Mouse (Mus musculus) fat pad, adult 2 months (tissue): ENCODE measurements at regions not wholly inside any gene's neighbourhood (a gene's known extent, or its start where the extent isn't known, plus 50 kb on each side); places are given as distances from the start of the nearest gene placed in this dataset.

Source experiments
- DNase-seq: peaks from one replicate; pipeline ENCODE4 v3.0.0-alpha.2; 2011; ENCODE audit warnings: low read depth, low spot score; ENCODE audit errors: extremely low read depth

DNA sequence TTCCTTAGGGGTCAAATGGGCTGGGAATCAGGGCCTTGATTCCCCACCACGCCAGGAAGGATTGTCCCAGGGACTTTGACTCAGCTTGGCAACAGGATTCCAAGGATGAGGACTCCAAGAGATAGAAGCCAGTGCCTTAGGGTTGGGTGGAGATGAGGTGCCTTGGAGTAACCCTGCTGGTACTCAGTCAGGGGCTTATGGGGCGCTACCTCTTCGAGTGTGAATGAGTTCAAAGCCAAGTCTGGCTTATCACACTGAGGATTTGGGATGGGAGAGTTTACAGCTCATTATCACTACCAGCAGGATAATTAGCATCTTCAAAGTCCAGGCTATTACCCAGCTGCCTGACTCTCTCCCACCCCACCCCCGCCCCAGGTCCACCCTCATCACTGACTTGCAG is 213.5 kb downstream of the Cdh26 start:
- DNase-seq, result no peak

DNA sequence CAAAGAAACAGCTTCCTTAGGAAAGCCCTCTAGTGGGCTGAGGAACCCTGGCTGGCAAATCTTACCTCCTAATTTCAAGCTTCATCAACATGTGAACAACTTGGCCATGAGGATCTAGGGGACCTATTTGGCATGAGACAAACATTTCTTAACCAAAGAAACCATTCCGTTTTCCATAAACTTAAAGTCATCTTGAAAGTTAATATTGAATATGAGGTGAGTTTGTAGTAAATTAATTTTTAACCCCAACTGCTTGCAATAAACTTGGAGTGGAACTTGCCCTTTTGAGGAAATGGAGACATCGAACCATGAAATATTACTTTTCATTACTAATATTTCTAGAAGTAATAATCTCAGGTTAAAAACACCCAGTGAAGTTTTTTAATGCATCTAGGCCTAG is 229.7 kb downstream of the Cdh26 start:
- DNase-seq, result no peak

GRCm38 (mm10) chr2:178662396-178662795 is 232.1 kb downstream of the Cdh26 start:
- no peak for DNase-seq

DNA sequence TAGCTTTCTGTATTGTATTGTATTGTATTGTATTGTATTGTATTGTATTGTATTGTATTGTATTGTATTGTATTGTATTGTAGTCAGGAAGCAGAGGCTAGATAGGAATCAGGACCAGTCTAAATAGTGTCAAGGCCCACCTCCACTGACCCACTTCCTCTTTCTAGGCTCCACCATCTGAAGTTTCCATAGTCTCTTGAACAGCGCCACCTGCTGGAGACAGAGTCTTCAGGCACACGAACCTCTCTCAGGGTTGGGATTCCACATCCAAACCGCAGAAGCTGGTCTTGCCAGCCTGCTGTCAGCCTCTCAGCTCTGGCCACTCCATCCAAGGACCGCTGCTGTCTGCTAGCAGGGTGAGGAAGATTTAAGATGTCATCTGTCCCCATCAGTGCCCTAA is 234.6 kb downstream of the Cdh26 start:
- no peak for DNase-seq

- no peak for DNase-seq
Measured at GRCm38 (mm10) chr2:178668451-178668850, 238.1 kb downstream of the Cdh26 start.

- DNase-seq, result no peak
Measured at GRCm38 (mm10) chr2:178670952-178671351, 240.6 kb downstream of the Cdh26 start.

GRCm38 (mm10) chr2:178673621-178674020 is 243.3 kb downstream of the Cdh26 start:
- no peak for DNase-seq

DNA sequence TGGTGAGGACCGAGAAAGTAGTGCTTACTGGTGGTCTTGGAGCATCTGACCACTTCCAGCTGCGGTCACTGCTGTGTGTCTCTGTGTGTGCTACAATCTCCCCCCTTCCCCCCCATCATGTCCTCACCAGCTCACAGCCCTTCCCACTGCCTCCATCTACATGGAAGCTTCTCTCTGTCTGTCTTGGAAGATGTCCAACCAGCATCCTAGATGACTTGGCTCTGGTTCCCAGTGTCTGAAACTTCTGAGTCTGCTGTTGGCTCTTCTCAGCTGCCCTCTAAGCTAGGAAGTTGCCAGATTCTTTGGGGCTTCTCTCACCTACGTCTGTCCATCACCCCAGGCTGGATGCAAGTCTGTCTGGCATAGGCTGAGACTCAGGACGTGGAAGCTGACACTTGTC is 244.3 kb downstream of the Cdh26 start:
- no peak for DNase-seq

DNA sequence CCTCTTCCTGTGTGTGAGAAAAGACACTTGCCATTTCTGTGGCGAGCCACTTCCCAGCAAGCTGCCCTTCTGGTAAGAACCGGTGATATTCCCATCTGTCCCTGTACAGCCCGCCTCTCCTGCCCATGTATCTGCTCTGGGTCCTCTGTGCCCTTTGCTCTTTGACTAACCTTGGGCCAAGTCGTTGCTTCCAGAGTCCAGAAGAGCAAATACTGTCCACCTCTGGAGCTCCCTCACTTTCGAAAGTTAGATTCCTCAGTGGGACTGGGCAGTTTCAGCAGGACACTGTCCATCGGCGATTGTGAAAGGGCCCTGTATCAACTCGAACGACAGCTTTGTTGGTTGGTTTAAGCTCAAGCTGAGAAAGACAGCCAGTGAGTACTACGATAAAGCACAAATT is 246.6 kb downstream of the Cdh26 start:
- DNase-seq, result no peak

DNA sequence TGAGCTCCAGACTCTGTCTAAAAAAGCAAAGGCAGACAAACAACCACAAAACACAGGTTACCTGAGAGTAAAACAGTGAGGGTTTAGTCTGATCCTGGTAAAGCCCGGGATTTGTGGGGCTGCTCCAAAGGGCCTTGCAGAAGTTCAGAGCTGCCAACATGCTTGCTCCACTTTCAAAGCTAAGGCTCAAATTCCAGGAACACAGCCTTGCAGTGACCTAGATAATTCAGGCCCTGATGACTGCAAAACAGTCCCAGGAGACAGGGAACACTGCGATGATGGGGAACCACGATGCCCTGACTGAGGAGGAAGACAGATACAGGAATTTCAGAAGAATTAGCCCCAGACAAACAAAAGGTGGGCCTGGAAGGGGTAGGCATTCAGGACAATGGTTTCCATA is 250.0 kb downstream of the Cdh26 start:
- DNase-seq, result no peak

- no peak for DNase-seq
Measured at GRCm38 (mm10) chr2:178684026-178684958, 254.0 kb downstream of the Cdh26 start.

DNA sequence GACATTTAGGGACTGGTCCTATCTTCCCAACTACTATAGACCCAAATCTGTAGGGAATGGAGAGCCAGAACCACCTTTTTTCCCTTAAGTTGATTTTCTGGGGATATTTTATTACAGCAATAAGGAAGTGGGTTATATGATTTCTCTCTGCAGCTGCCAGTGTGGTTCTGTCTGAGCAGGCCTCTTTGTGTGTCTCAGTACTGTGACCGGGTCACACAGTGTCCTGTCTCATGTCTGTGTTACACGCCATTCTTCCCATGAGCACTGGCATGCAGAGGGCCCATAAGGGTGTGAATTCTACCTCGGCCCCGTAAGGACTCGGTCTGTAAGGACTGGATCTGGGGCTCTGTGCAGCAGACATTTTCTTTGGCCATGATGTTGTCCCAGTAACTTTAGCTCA is 254.9 kb downstream of the Cdh26 start:
- DNase-seq, result no peak

DNA sequence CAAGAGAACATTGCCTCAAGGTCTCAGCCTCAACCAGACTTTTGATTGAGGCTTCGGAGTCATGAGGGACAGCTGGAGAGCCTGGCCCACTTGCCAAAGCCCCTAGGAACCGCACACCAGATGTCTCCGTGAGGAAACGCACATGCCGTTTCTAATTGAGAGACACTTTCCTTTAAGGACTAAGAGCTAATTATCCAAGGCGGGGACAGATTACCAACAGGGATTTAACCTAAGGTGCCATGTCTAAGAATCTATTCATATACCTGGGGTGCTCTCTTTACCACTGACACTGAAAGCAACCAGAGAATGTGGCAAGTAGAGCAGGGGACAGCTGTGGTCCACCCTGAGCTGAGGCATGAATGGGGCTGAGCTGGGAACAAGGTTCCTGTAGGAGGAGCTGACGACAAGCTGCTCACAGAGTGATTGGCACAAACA is 255.9 kb downstream of the Cdh26 start:
- DNase-seq, result no peak

- no peak for DNase-seq
Measured at GRCm38 (mm10) chr2:178688586-178688985, 258.3 kb downstream of the Cdh26 start.

DNA sequence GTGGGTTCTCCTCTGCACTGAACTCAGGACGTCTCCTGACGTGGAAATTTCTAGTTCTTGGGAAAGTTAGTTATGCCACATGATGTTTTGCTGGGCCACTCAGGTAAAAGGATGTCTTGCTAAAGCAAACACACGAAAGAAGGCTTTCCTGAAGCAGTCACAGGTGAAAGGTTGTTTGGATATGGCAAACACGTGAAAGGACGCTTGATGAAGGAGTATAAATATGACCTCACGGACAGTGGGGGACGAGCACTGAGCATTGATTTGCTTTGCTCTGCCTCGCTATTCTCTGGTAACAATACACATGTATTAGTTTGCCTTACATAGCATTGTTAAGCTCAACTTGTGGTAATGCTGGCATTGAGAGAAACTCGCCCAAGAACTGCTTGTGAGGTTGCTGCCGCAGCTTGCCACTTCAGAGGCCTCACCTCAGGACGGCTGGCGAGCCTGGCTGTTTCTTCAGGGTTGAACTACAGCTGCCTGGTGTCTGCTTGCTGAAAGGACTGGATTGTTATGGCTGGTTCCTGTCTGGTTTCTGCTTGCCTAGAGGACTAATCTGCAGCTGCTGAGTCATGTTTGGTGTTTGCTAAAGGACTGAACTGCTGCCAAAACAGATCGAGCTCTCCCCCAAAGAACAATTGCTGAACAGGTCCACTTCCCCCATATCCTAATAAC is 261.0 kb downstream of the Cdh26 start:
- DNase-seq, result no peak

- no peak for DNase-seq
Measured at GRCm38 (mm10) chr2:178691865-178692228, 261.5 kb downstream of the Cdh26 start.

DNA sequence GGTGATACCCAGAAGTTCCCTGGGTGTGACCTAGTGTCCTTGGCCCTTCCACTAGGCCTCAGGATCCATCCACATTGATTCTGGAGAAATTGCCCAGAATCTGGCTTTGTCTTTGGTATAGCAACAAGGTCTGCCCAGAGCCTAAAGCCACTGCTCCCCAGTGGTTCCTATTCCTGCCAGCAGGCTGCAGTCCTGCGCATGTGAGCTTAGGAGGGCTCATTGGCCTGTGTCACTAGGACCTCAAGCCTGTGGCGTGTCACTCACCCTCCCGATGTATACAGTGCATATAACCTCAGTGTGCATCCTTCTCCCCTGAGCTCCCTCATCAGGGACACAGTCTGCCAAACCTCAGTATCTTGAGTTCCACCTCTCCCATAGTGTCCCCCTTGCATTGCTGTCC is 261.9 kb downstream of the Cdh26 start:
- DNase-seq, result no peak

- DNase-seq, result no peak
Measured at GRCm38 (mm10) chr2:178698648-178699047, 268.3 kb downstream of the Cdh26 start.

DNA sequence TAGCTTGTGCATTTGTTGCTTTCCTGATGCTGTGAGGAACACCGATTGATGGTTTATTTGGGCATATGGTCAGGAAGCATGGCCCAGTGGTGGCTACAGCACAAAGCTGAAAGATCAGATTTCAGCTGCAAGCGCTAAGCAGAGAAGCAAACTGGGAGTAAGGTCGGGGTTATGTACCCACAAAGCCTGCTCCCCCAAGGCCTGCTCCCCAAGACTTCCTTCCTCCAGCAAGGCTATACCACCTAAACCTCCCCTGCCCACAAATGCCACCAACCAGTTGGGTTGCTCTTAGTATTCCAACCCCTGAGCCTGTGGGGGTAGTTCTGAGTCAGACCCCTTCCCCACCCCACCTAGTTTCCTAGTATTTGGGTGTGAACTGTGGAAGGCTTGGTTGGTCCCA is 270.5 kb downstream of the Cdh26 start:
- DNase-seq, result no peak

DNA sequence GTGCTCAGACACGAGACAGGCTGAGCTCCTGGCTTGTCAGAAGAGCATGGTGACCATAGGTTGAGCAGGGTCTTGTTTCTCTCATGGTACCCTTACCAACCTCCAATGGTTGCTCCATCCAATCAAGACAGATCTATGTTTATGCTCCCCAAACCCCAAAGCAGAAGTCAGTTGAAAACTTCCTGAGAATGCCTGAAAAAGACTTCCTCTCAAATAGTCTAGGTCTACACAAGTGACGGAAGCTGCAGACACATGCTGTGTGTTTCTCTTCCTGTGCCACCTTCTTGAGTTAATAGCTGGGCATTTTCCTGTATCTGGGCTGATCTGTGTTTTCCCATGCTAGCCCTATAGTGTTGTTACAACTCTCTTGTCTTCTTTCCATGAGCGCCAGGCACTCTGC is 274.2 kb downstream of the Cdh26 start:
- no peak for DNase-seq

DNA sequence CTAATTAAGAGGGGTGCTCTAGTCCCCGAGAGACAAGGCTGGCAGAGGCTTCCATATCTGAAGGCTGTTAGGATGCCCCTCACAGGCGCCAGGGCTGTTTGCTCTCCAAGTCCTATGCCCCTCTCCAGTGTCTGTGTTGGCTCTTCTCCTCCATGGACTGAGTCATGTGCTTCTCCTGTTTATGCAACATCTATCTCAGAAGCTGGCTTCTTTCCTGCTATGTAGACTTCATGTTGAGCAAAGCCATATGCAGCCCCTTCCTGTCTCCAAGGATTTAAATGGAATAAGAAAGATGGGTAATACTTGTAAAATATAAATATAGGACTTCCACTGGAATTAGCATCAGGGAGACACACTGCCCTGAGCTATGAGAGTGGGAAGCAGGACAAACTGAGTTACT is 278.3 kb downstream of the Cdh26 start:
- DNase-seq, result no peak

DNA sequence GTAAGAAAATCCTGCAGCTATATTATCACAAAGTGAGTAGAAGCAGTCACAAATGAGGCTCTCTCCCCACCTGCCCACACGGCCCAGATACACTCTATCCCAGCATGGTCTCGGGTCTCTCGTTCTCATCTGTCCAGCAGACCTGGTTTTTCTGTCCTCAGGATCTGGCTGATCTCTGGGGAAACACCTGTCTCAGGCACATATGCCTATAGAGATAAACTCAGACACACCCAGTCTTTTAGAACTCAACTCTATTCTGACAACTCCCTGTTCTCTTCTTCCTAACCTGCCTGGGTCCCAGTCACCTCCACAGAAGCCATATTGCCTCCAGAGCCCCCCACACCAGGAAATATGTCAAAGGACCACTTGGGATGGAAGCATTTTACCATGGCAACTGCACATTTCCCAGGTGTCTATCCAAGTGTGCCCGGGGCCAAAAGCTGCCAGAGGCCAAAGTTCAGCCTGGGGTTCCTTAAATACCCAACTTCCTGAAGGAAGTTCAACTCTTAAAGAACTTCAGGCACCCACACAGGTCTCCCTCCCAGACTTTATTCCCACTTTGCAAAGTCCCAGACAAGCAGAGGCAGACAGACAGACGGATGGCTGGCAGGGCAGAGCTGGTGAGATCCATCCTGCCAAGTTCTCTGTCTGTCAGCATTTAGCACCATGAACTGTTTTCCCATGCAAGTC is 279.0 kb downstream of the Cdh26 start:
- DNase-seq, result no peak
